Mouse (Mus musculus) myocyte (in vitro differentiated cells): ENCODE results near the gene Hhat.

ENCODE experiments used
- CEBPB ChIP-seq: IDR thresholded peaks from 2 replicates; pipeline ENCODE4 v1.6.1; 2011; ENCODE audit warnings: mild to moderate bottlenecking, moderate library complexity; ENCODE audit not compliant: poor library complexity, insufficient read depth, severe bottlenecking
- POLR2A ChIP-seq: IDR thresholded peaks from one replicate; pipeline ENCODE4 v1.6.1; 2011; ENCODE audit warnings: low read depth, mild to moderate bottlenecking, control low read depth, moderate library complexity; ENCODE audit not compliant: insufficient read length
- TCF12 ChIP-seq: IDR thresholded peaks from one replicate; pipeline ENCODE4 v1.6.1; 2011; ENCODE audit warnings: mild to moderate bottlenecking, control low read depth; ENCODE audit not compliant: poor library complexity, insufficient read depth, severe bottlenecking

DNA sequence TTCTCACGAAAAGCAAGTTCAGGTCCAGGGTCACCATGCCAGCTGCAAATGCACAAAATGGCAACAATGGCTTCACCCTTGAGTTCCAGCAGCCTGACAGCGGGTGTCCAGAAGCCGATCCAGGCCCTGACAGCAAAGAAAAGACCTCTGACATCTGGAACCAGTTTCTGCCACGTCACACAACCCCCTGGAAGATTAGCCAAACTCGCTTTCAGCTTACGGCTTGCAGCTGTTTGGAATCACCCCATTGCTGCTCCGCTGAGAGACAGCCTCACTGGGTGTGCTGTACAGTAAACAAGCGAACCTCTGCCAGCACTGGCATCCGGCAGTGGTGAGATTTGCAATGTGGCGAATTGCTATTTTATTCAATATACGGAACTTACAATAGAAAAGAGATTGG is 18.8 kb upstream of the Hhat start:
- no peak for TF ChIP-seq CEBPB
- no peak for TF ChIP-seq TCF12
- TF ChIP-seq POLR2A, result no peak
